Mouse (Mus musculus): ENCODE measurements at regions not wholly inside any gene's neighbourhood (a gene's known extent, or its start where the extent isn't known, plus 50 kb on each side); places are given as distances from the start of the nearest gene placed in this dataset.

DNA sequence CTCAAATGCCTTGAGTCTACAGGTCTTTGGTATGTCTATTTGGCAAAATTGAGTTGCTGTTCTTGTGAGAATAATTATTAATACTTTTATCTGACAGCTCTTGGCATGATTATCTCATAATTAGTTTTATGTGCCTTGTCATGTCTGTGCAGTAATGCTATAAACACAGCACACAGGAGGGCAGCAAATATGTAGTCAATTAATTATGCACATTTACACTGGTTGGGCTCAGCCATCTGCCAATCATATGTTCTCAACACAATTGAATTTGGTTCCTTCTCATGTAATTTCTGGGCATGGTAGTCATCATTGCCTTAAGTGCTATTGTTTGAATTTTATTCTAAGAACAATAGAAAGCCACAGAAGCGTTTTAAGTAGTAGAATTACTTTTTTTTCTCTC lies 1650.7 kb upstream of the Tenm2 start:
- DNase-seq = no peak

DNA sequence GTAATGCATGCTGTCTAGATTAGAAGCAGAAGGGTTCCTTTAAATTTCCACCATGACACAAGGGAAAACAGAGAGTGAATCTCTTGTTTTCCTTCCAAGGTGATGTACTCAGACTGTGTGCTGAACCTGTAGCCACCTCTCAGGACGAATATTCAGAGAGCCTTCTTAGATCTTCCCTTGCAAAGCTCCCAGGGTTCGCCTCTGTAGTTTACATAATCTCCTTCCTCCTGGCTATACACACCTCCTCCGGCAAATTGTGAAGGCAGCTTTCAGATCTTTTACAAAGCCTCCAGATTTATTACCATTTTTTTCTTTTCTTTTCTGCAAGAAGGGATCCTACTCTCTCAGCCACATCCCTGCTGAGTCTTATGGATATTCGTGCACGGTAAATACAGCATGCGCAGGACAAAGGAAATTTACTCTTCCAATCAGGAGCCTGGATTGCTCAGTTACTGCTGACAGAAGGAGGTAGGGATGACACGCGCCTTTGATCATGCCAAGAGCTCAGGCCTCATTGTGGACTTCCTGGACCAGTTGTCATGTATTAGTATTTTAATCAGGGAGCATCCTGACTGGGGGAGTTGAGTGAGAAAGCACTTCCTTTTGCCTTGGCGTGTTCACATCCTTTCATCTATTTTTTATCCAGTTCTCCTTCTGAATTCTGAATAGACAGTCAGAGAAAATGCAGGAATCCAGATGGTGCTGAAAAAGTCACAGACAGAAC lies 1626.0 kb upstream of the Tenm2 start:
- peak; percentile 30 for DNase-seq

- no peak for DNase-seq
Measured at GRCm38 (mm10) chr11:38856645-38857044, 1620.9 kb upstream of the Tenm2 start.

- no peak for DNase-seq
Measured at GRCm38 (mm10) chr11:38829148-38829547, 1593.4 kb upstream of the Tenm2 start.

GRCm38 (mm10) chr11:38828375-38828774 lies 1592.6 kb upstream of the Tenm2 start:
- DNase-seq = no peak

DNA sequence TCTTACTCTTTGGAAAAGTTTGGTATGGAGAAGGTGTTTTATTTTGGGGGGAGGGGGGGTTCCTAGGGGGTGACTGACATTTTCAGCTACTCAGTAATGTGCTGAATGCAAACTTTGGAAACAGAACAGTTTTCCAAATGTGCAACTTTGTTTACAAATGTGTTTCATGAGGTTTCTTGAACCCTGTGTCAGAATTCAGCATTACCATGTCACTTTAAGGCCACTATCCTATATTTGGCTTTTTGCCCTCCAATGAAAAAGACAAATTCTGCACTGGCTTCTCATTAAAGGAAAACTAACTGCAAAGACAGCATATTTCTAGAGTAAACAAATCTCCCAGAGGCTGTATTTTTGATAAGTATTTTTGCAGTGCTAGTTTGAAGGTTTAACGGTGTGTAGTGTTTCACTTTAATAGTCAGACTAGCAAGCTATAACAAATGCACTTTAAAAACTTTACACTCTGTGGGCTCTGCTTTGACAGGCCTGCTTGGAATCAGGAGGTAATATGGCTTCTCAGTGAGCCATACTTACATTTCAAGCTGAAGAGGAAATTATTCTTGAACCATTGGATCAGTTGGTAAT lies 1589.5 kb upstream of the Tenm2 start:
- DNase-seq = no peak

- DNase-seq = no peak
Measured at GRCm38 (mm10) chr11:38818141-38818540, 1582.4 kb upstream of the Tenm2 start.

- no peak for DNase-seq
Measured at GRCm38 (mm10) chr11:38783548-38783947, 1547.8 kb upstream of the Tenm2 start.

DNA sequence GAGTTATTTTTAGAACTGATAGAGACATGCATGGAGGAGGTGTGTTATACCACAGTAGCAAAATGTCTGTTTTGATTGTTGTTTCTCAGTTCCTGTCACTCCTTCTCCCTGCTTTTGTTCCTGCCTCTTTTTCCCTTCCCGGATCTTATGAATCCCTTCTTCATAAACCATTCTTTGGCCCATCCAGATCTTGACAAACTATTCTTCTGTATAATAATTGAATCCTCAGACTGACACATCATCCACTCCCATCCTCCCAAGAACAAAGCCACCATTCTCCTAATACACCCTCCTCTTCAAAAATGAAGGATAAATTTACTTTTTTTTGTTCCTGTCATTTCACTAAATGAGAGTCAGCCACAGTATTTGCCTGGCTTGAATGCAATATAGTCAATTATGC lies 1543.8 kb upstream of the Tenm2 start:
- DNase-seq = no peak

DNA sequence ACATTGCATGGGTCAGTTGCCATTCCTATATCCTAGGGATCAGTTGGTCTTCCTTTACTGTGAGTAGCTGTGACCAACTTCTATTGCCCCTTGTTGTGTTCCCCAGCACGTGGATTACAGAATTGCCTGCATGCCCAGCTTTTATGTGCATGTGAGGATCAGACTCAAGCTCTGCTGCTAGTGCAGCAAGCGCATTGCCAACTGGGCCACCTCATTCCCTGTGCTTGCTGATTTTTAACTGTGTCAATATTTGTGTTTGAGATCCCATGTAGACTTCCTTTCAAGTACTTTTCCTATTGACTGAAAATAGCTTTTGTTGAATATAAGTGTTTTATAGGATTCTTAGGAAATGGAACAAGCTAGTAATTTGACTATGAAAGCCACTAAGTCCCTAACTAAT lies 1526.5 kb upstream of the Tenm2 start:
- no peak for DNase-seq

GRCm38 (mm10) chr11:38747549-38747948 lies 1511.8 kb upstream of the Tenm2 start:
- DNase-seq = peak; percentile 56

DNA sequence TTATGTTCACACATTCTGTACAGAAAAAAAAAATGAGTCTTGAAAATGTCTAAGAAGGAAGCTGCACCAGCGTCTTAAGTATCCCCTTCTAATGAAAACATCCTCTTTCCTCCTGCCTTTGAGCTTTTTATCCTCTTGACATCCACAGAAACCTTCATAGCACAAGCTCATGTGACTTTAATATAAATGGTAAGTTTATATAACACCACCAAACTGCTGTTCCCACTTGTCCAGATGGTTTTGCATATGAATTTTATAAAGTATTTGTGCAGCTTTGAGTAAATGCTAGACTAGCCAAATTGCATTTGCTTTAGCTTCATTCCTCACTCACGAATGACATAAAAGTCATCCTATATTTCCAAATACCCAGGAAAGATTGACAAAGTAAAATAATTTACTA lies 1493.3 kb upstream of the Tenm2 start:
- DNase-seq = no peak

DNA sequence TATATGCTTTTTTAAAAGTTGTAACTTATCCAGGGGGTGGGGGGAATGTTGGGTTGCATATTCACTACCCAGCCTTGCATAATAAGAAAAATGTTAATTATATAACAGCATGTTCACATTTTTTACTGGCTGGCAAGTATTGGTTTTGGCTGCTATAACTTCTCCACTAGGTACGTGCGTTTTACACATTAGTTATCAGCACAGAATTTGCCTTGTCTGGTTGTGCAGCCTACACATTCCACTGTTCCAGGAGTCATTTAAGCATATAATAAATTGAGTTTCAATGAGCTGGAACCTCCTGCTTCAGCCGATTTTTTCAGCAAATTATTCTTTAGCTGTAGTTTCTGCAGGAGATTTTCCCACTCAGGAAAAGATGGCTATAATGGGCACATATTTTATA lies 1479.9 kb upstream of the Tenm2 start:
- DNase-seq = no peak

DNA sequence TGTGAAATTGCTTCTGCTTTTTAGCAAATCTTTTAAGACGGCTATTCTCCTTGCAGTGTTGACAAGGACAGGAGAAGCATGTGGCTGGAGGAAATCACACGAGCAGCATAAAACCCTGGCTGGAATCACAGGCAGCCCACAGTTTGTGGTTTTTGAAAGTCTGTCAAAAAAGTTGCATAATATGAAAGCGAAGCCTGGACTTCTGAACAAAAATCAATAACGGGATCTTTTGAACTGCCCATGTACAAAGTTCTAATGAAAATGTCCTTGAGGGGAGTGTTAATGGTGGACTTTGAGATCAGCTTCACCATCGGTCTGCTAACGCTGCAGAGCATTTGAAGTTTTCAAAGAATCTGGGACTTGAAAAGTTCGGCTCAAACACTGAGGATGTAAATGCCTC lies 1445.5 kb upstream of the Tenm2 start:
- no peak for DNase-seq

- no peak for DNase-seq
Measured at GRCm38 (mm10) chr11:38673367-38674056, 1437.7 kb upstream of the Tenm2 start.
